Mouse (Mus musculus): ENCODE data around the gene Cbln1.

DNA sequence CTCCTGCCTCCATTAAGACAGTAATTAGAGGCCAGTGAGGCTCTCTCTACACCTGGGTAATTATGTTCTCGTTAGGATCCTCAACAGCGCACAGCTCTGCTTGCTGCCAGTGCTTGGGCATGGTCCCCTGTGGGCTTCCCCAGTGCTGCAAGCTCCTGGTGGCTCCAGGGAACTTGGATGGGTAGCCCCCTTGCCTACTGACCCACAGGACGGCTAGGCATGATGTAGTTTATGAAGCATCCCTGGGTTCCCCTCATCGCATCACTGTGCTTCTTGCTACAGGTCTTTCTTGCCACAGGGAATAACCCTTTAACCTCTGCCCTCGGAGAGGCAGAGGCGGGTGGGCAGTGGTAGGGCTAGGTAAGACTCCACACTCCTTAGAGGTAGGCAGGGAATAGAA lies 6.1 kb downstream of the Cbln1 start:
- TF ChIP-seq CTCF (IDR thresholded peaks at IDR 0.05; ENCODE audit: borderline replicate concordance, insufficient read depth, low read depth, low read length) (no peak), POLR2A (IDR thresholded peaks at IDR 0.05; ENCODE audit: borderline replicate concordance, insufficient read depth, low read length) (no peak)
